Mouse (Mus musculus): ENCODE measurements at regions not wholly inside any gene's neighbourhood (a gene's known extent, or its start where the extent isn't known, plus 50 kb on each side); places are given as distances from the start of the nearest gene placed in this dataset.

DNA sequence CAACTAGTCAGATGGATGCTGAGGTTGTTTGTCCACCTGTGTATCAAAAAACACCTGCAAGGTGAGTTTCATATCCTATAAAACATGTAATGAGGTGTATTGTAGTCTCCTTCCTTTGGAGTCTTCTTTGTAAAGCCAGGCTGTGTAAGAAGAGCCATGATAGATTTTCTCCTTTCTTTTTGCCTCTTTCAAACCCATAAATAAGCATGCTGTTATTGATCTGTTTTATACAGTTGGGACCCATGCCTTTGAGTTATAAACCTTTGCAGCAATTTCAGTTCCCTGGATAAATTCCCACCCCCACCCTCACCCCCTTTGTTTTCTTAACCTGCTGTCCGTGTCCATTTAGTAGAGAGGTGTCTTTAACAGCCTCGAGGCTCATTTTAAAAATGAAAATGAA, 131.0 kb upstream of the Rgs17 start:
- no peak for DNase-seq (ENCODE audit: low spot score)

- no peak for DNase-seq (ENCODE audit: low spot score)
Measured at GRCm38 (mm10) chr10:6043358-6043757, 121.2 kb upstream of the Rgs17 start.

GRCm38 (mm10) chr10:6039771-6040170, 117.6 kb upstream of the Rgs17 start:
- DNase-seq (ENCODE audit: low spot score), result no peak

GRCm38 (mm10) chr10:6035792-6036487, 113.7 kb upstream of the Rgs17 start:
- peak; percentile 67 for DNase-seq (ENCODE audit: low spot score)

DNA sequence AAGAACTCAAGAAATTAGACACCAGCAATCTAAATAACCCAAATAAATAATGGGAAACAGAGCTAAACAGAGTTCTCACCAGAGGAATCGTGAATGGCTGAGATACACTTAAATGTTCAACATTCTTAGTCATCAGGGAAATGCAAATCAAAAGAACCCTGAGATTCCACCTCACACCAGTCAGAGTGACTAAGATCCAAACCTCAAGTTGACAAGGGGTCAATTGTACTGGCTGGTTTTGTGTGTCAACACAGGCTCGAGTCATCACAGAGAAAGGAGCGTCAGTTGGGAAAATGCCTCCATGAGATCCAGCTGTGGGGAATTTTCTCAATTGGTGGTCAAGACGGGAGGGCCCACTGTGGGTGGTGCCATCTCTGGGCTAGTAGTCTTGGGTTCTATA, 110.3 kb upstream of the Rgs17 start:
- no peak for DNase-seq (ENCODE audit: low spot score)

- no peak for DNase-seq (ENCODE audit: low spot score)
Measured at GRCm38 (mm10) chr10:6027551-6027950, 105.4 kb upstream of the Rgs17 start.

GRCm38 (mm10) chr10:6026317-6026716, 104.1 kb upstream of the Rgs17 start:
- DNase-seq (ENCODE audit: low spot score), result no peak

DNA sequence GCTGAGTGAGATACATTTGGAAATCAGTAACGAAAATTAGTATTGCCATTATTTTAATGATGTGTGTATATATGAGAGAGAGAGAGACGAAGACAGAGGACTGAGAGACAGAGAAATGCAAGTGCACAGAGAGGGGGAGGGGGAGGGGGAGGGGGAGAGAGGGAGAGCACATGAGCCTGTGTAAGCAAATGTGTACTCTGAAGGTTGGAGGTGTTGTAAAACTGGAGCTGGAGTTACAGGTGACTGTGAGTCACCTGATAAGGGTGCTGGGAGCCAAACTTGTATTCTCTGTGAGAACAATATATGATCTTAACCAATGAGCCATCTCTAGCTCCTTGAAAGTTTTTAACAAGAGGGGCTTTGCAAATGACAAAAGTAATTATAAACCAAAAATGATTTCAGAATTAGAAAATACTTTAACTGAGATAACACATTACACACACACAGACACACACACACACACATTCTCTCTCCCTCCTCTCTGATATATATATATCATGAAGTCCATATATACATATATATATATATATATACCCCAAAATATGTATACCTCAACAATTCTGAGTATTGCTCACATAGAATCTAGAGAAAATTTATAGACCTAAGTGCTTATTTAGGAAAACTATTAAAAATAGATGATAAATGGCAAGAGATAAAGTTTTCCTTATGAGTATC, 100.5 kb upstream of the Rgs17 start:
- no peak for DNase-seq (ENCODE audit: low spot score)

- no peak for DNase-seq (ENCODE audit: low spot score)
Measured at GRCm38 (mm10) chr10:6020944-6021684, 98.9 kb upstream of the Rgs17 start.

DNA sequence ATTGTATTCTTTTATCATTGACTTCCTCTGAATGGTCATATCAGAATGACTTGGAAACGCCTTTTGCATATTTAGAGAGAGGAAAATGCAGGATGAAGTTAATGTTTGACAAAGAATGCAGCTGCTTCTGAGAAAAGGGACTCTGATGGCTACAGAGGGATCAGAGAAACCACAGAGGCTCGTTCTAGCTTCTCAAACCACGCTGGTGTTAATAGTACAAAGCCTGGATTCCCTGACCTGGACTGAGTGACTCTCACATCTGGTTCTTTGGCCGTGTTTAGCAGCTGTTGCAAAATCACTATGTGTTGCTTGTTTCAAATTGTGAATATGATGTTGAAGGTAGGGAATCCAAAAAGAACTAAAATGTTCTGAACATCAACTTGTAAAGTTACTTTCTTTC, 91.5 kb upstream of the Rgs17 start:
- no peak for DNase-seq (ENCODE audit: low spot score)

DNA sequence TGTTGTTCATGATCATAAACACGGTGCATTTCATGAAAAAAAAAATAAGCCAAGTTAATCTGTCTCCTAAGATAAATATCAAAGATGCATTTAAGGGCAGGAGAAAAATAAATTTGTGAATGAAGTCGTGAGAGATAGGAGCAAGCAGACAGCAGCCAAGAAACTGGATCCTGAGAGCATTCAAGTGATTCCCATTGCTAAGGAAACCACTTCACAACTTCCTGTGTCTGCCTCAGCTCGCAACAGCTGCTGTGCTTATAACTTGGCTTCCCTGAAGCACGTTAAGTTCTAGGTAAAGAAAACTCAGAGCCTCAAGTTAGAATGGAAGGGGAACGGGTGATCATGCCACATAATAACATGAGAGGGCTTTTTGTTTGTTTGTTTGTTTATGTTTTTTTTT, 89.3 kb upstream of the Rgs17 start:
- DNase-seq (ENCODE audit: low spot score), result no peak

- DNase-seq (ENCODE audit: low spot score), result no peak
Measured at GRCm38 (mm10) chr10:6011029-6011428, 88.8 kb upstream of the Rgs17 start.

DNA sequence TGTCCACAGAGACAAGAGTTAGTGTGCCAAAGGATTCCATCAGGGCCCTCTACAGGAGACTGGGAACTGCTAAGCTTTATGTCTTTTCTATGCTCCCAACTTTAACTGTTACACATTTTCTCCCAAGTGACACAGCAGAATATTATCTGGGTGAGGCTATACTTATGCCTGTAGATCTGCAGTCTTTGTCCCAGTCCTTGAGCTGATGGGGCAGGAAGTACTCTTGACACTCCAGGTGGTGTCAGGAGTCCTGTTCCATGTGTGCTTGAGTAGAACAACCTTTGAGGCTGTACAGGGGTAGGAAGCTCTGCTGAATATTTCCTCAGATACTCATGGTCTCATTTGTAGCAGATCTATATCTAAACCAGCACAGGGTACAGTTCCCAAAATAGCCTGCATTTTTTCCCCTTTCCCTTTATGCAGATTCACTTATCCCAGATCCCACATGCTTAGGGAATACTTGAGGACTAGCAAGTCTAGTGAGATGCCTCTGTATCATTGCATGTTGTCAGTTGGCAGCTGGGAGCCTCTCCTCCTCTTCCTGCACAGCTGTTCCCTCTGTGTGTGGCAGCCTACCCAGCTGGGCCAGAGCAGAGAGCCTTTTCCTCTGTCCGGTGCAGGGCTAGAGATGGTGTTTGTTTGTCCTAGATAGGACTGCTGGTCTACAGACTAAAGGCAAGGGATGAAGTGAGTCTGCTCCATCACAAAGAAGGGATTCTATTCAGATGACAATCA, 85.2 kb upstream of the Rgs17 start:
- no peak for DNase-seq (ENCODE audit: low spot score)

GRCm38 (mm10) chr10:5981433-5981832, 59.2 kb upstream of the Rgs17 start:
- no peak for DNase-seq (ENCODE audit: low spot score)

- no peak for DNase-seq (ENCODE audit: low spot score)
Measured at GRCm38 (mm10) chr10:5978534-5978933, 56.3 kb upstream of the Rgs17 start.
